Mouse (Mus musculus) stomach, postnatal 0 days (tissue): Measurements from ENCODE around the gene Dot1l.

Source experiments
- CTCF ChIP-seq: IDR thresholded peaks from 2 replicates; pipeline ENCODE4 v1.5.1; 2016; ENCODE audit warnings: antibody characterized with exemption, low read depth, mild to moderate bottlenecking, moderate library complexity
- EP300 ChIP-seq: optimal IDR thresholded peaks from 2 replicates; pipeline ENCODE3; 2016; ENCODE audit warnings: antibody characterized with exemption

- TF ChIP-seq CTCF (peak; percentile 25; the same call in 1 of the 2 replicates), EP300 (no peak)
These were observed 59.8 kb downstream of the Dot1l start for GRCm38 (mm10) chr10:80814800-80815199.
